Mouse (Mus musculus) lung, postnatal 0 days (tissue): ENCODE measurements around the gene Sdsl.

Experiments
- CTCF ChIP-seq: IDR thresholded peaks from 2 replicates; pipeline ENCODE4 v1.5.1; 2016; ENCODE audit warnings: antibody characterized with exemption, mild to moderate bottlenecking
- EP300 ChIP-seq: IDR thresholded peaks from 2 replicates; pipeline ENCODE4 v1.6.1; 2016; ENCODE audit warnings: antibody characterized with exemption, mild to moderate bottlenecking, control low read depth

GRCm38 (mm10) chr5:120514754-120515153 is 42.1 kb upstream of the Sdsl start:
- no peak for TF ChIP-seq CTCF
- TF ChIP-seq EP300: no peak
